Mouse (Mus musculus): ENCODE data around the gene Tsfm. TPM values are rescaled to one million over a fixed set of nuclear protein-coding genes. Genes with fewer than 3 reads are reported as not detected.
"Not testable (repeated sequence)": the region's sequence is repeated elsewhere in the genome, so short reads cannot be mapped to it uniquely, and the experiment has no call there.

Gene Tsfm
- polyA plus RNA-seq, 1 experiment: 42.1 TPM

- WGBS: 11% methylated on average over 4 of the region's 4 CpGs
- peaks cover 22% of the 10 kb centered on the region for H3K4me1 ChIP-seq (replicated peaks; ENCODE audit: control insufficient read depth, insufficient read depth, low read length)
- no peak for TF ChIP-seq CTCF (IDR thresholded peaks at IDR 0.05; ENCODE audit: borderline replicate concordance, control insufficient read depth, extremely low read depth, insufficient read depth, low read length, poor library complexity)
- no peak for TF ChIP-seq POLR2A (IDR thresholded peaks at IDR 0.05; ENCODE audit: control insufficient read depth, extremely low read depth, insufficient read depth, low read length, poor library complexity)
- H3K4me3 ChIP-seq (ENCODE audit: control insufficient read depth, insufficient read depth, low read length): peak overlapping the region; percentile 80
- no peaks in the 10 kb centered on the region for H3K27me3 ChIP-seq (ENCODE audit: control insufficient read depth, insufficient read depth, low read length)
- peaks cover 9% of the 10 kb centered on the region; the same call in 1 of the 2 replicates for H3K36me3 ChIP-seq (ENCODE audit: control insufficient read depth, insufficient read depth, low read length)
- peak; percentile 72 for DNase-seq
- peak overlapping the region; percentile 73; the same call in 1 of the 2 replicates for H3K27ac ChIP-seq (ENCODE audit: control insufficient read depth, insufficient read depth, low read length)
Observed at GRCm38 (mm10) chr10:127076082-127076481, 45.4 kb upstream of the Tsfm start.

DNA sequence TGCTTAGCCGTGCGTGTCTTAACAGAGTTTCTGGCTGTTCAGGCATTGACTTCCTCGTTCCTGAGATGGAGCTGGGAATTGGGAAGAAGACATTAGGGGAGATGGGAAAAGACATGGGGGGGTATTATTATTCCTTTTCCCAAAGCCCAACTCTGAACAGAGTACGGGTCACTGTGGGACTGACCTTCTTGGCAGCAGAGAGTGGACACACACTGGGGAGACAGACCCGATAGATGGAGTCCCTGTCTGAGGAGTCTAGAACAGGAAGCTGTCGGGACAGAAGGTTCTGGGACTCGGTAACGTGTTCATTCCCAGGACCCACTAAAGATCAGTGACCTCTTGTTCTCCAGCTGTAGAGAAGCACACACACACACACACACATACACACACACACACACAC lies 45.0 kb upstream of the Tsfm start:
- H3K4me3 ChIP-seq (ENCODE audit: control insufficient read depth, insufficient read depth, low read length): peak overlapping the region; percentile 80
- peaks cover 9% of the 10 kb centered on the region; the same call in 1 of the 2 replicates for H3K36me3 ChIP-seq (ENCODE audit: control insufficient read depth, insufficient read depth, low read length)
- no peak for DNase-seq
- TF ChIP-seq POLR2A (IDR thresholded peaks at IDR 0.05; ENCODE audit: control insufficient read depth, extremely low read depth, insufficient read depth, low read length, poor library complexity): no peak
- TF ChIP-seq CTCF (IDR thresholded peaks at IDR 0.05; ENCODE audit: borderline replicate concordance, control insufficient read depth, extremely low read depth, insufficient read depth, low read length, poor library complexity): no peak
- 3% methylated on average over 8 of the region's 8 CpGs for WGBS
- H3K4me1 ChIP-seq (replicated peaks; ENCODE audit: control insufficient read depth, insufficient read depth, low read length): peaks cover 24% of the 10 kb centered on the region
- no peaks in the 10 kb centered on the region for H3K27me3 ChIP-seq (ENCODE audit: control insufficient read depth, insufficient read depth, low read length)
- peak overlapping the region; percentile 73 for H3K27ac ChIP-seq (ENCODE audit: control insufficient read depth, insufficient read depth, low read length)

GRCm38 (mm10) chr10:127075080-127075479 lies 44.4 kb upstream of the Tsfm start, which contains the start of gene Agap2:
TSS of gene Agap2 (plus strand) at chr10:127075284.
- TF ChIP-seq POLR2A (IDR thresholded peaks at IDR 0.05; ENCODE audit: control insufficient read depth, extremely low read depth, insufficient read depth, low read length, poor library complexity) (peak; percentile 77), CTCF (IDR thresholded peaks at IDR 0.05; ENCODE audit: borderline replicate concordance, control insufficient read depth, extremely low read depth, insufficient read depth, low read length, poor library complexity) (peak; percentile 80; the same call in 1 of the 2 replicates)
- H3K27me3 ChIP-seq (ENCODE audit: control insufficient read depth, insufficient read depth, low read length): no peaks in the 10 kb centered on the region
- 7% methylated on average over 9 of the region's 9 CpGs for whole genome bisulfite sequencing
- peak within 1 kb of the TSS; percentile 73 for H3K27ac ChIP-seq (ENCODE audit: control insufficient read depth, insufficient read depth, low read length)
- peaks cover 29% of the 10 kb centered on the region for H3K4me1 ChIP-seq (replicated peaks; ENCODE audit: control insufficient read depth, insufficient read depth, low read length)
- H3K4me3 ChIP-seq (ENCODE audit: control insufficient read depth, insufficient read depth, low read length): peak within 1 kb of the TSS; percentile 80
- H3K36me3 ChIP-seq (ENCODE audit: control insufficient read depth, insufficient read depth, low read length): peaks cover 6% of the 10 kb centered on the region; the same call in 1 of the 2 replicates
- DNase-seq: peak; percentile 90

DNA sequence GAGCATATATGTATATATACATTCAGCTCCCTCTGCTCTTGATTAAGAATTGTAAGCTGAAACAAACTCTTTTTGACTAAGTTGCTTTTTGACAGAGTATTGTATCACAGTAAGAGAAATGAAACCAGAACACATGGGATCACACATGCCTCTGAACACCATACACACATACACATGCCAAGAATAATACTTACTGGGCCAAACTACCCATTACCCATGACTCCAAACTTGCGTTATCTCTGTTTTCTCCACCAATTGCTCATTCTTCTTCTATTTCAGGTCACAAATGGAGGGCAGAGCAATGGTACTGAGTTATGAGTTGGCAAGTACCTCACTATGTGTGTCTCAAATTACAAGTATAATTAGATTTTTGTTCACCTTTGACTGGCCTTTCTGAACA lies 43.3 kb upstream of the Tsfm start:
- Histone ChIP-seq H3K4me3 (ENCODE audit: control insufficient read depth, insufficient read depth, low read length) (no peak overlapping the region), H3K4me1 (replicated peaks; ENCODE audit: control insufficient read depth, insufficient read depth, low read length) (peaks cover 40% of the 10 kb centered on the region), H3K36me3 (ENCODE audit: control insufficient read depth, insufficient read depth, low read length) (no peaks in the 10 kb centered on the region), H3K27me3 (ENCODE audit: control insufficient read depth, insufficient read depth, low read length) (no peaks in the 10 kb centered on the region), H3K27ac (ENCODE audit: control insufficient read depth, insufficient read depth, low read length) (no peak overlapping the region)
- no peak for TF ChIP-seq CTCF (IDR thresholded peaks at IDR 0.05; ENCODE audit: borderline replicate concordance, control insufficient read depth, extremely low read depth, insufficient read depth, low read length, poor library complexity)
- TF ChIP-seq POLR2A (IDR thresholded peaks at IDR 0.05; ENCODE audit: control insufficient read depth, extremely low read depth, insufficient read depth, low read length, poor library complexity): no peak
- no peak for DNase-seq
- WGBS: 96% methylated on average over 1 of the region's 1 CpGs

- not testable (repeated sequence) for H3K36me3 ChIP-seq (ENCODE audit: control insufficient read depth, insufficient read depth, low read length); H3K27me3 ChIP-seq (ENCODE audit: control insufficient read depth, insufficient read depth, low read length); H3K4me3 ChIP-seq (ENCODE audit: control insufficient read depth, insufficient read depth, low read length); DNase-seq; H3K27ac ChIP-seq (ENCODE audit: control insufficient read depth, insufficient read depth, low read length)
- 95% methylated on average over 2 of the region's 2 CpGs for WGBS
- peaks cover 35% of the 10 kb centered on the region for H3K4me1 ChIP-seq (replicated peaks; ENCODE audit: control insufficient read depth, insufficient read depth, low read length)
Observed at GRCm38 (mm10) chr10:127072969-127073368, 42.3 kb upstream of the Tsfm start.

DNA sequence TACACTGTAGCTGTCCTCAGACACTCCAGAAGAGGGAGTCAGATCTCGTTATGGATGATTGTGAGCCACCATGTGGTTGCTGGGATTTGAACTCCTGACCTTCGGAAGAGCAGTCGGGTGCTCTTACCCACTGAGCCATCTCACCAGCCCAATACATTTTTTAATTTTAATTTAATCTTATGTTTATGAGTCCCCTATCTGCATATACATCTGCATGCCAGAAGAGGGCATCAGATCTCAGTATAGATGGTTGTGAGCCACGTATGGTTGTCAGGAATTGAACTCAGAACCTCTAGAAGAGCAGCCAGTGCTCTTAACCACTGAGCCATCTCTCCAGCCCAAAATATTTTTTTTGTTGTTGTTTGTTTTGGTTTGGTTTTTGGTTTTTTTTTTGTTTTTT lies 41.6 kb upstream of the Tsfm start:
- H3K4me3 ChIP-seq (ENCODE audit: control insufficient read depth, insufficient read depth, low read length); H3K36me3 ChIP-seq (ENCODE audit: control insufficient read depth, insufficient read depth, low read length); H3K27me3 ChIP-seq (ENCODE audit: control insufficient read depth, insufficient read depth, low read length); DNase-seq; H3K27ac ChIP-seq (ENCODE audit: control insufficient read depth, insufficient read depth, low read length): not testable (repeated sequence)
- 78% methylated on average over 4 of the region's 4 CpGs for WGBS
- peaks cover 30% of the 10 kb centered on the region for H3K4me1 ChIP-seq (replicated peaks; ENCODE audit: control insufficient read depth, insufficient read depth, low read length)

GRCm38 (mm10) chr10:127071203-127071602 lies 40.6 kb upstream of the Tsfm start:
- H3K36me3 ChIP-seq (ENCODE audit: control insufficient read depth, insufficient read depth, low read length): peaks cover 4% of the 10 kb centered on the region; the same call in 1 of the 2 replicates
- TF ChIP-seq CTCF (IDR thresholded peaks at IDR 0.05; ENCODE audit: borderline replicate concordance, control insufficient read depth, extremely low read depth, insufficient read depth, low read length, poor library complexity) (no peak), POLR2A (IDR thresholded peaks at IDR 0.05; ENCODE audit: control insufficient read depth, extremely low read depth, insufficient read depth, low read length, poor library complexity) (no peak)
- no peak for DNase-seq
- peaks cover 23% of the 10 kb centered on the region for H3K4me1 ChIP-seq (replicated peaks; ENCODE audit: control insufficient read depth, insufficient read depth, low read length)
- 81% methylated on average over 9 of the region's 9 CpGs for WGBS
- no peak overlapping the region for H3K4me3 ChIP-seq (ENCODE audit: control insufficient read depth, insufficient read depth, low read length)
- H3K27me3 ChIP-seq (ENCODE audit: control insufficient read depth, insufficient read depth, low read length): no peaks in the 10 kb centered on the region
- no peak overlapping the region for H3K27ac ChIP-seq (ENCODE audit: control insufficient read depth, insufficient read depth, low read length)
